Mouse (Mus musculus): Measurements from ENCODE around the gene Evi5l.

- no peak for TF ChIP-seq CTCF (IDR thresholded peaks at IDR 0.05; ENCODE audit: low read depth, low read length)
- no peak for TF ChIP-seq POLR2A (IDR thresholded peaks at IDR 0.05; ENCODE audit: borderline replicate concordance, low read depth, low read length)
Observed at GRCm38 (mm10) chr8:4174018-4174417, 7.7 kb downstream of the Evi5l start.
